Mouse (Mus musculus): ENCODE results near the gene Evpl.

DNA sequence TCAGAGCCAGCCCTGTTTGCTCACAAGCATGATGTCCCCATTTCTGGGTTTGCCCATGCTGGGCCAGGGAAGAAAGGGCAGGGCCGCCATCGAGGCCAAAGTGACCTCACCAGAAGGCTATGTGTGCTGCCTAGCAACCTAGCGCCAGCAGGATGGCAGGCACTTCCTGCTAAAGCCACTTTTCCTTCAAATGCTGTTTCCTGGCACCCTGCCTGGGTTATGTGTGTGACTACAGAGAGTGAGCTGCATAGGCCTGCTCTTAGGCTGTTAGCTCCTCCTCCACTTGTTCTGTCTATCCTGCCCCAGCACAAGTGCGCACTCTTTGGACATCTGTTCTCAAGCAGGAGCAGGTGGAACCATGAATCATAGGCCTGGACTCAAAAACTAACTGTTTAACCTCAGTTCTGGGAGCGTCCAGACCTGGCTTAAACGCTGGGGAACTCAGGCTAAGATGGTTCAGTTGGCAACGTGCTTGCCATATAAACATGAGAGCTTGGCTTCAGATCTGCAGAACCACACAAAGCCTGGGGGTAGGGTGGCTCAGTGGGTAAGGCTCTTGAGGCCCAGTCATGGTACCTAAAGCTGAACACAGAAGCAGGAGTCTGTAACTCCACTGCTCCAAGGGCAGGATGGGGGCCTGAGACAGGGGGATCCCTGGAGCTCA is 19.0 kb downstream of the Evpl start:
- TF ChIP-seq TAL1 (IDR thresholded peaks at IDR 0.05; ENCODE audit: low read length), result no peak
- no peak for TF ChIP-seq GATA1 (IDR thresholded peaks at IDR 0.05; ENCODE audit: low read length)
